Mouse (Mus musculus) embryonic facial prominence, embryonic 15.5 days (tissue): ENCODE measurements around the gene Olfr959. TPM values are rescaled to one million over a fixed set of nuclear protein-coding genes. Genes with fewer than 3 reads are reported as not detected.
A peak's percentile ranks its signal among the peaks of the same experiment; 100 is the strongest.

Source experiments
- ATAC-seq: fragments of 200-750 bp; cut with Nextera tagmentation; 2 replicates; pipeline ENCODE4 v1.8.0; 2017; ENCODE audit warnings: low read depth, moderate TSS enrichment; ENCODE audit not compliant: insufficient number of reproducible peaks, low FRiP score, low TSS enrichment
- H3K27ac ChIP-seq: fragments of 300-500 bp; sonication (generic); replicated peaks from 2 replicates; pipeline ENCODE4 v1.5.1; 2015; ENCODE audit warnings: mild to moderate bottlenecking, inconsistent platforms
- H3K27me3 ChIP-seq: fragments of 300-500 bp; sonication (generic); 2 replicates; pipeline ENCODE4 v1.6.1; 2015; ENCODE audit warnings: inconsistent platforms
- H3K36me3 ChIP-seq: fragments of 300-500 bp; sonication (generic); 2 replicates; pipeline ENCODE4 v1.6.1; 2015; ENCODE audit warnings: mild to moderate bottlenecking, inconsistent platforms
- H3K4me1 ChIP-seq: fragments of 300-500 bp; sonication (generic); 2 replicates; pipeline ENCODE4 v1.6.1; 2015; ENCODE audit warnings: inconsistent platforms
- H3K4me2 ChIP-seq: fragments of 300-500 bp; sonication (generic); replicated peaks from 2 replicates; pipeline ENCODE4 v1.6.1; 2015; ENCODE audit warnings: mild to moderate bottlenecking, inconsistent platforms
- H3K4me3 ChIP-seq: fragments of 300-500 bp; sonication (generic); replicated peaks from 2 replicates; pipeline ENCODE4 v1.5.1; 2015; ENCODE audit warnings: mild to moderate bottlenecking, inconsistent platforms
- H3K9ac ChIP-seq: fragments of 300-500 bp; sonication (generic); 2 replicates; pipeline ENCODE4 v1.6.1; 2015; ENCODE audit warnings: inconsistent platforms
- H3K9me3 ChIP-seq: fragments of 300-500 bp; sonication (generic); replicated peaks from 2 replicates; pipeline ENCODE4 v1.6.1; 2016; ENCODE audit warnings: inconsistent platforms
- WGBS: fragments of 180-500 bp; shearing (Covaris S2); methylation state at CpG from one replicate; pipeline ENCODE4 v1.1.7; 2015; 5-methylcytosine and 5-hydroxymethylcytosine counted together
- polyA plus RNA-seq: library from polyadenylated mRNA; unstranded; fragments of >200 nt; fragmentation: Nextera tagmentation; extraction: Ambion mirVana; gene quantifications from 2 replicates; pipeline ENCODE4 v1.2.1, GENCODE M21; 2015

Olfr959 gene
- polyA plus RNA-seq, result 0.14 and 0.19 TPM in 2 replicates

DNA sequence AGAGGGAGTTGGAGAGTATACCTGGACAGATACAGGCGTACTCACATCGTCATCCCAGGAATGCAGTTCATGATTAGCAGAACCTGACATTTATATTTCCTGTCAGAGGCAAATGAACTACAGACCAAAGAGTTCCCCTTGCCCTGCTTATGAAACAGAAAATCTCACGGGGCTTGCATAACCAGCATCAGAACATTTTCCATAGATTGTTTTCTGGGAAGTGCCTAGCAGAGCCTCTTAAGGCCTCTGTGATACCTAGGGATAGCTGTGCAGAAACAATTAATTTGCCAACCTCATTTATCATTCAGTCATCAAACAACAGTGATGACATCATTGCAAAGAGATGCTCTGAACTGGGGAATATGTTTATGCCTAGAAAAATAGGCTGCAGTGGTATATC lies at the start of gene Olfr959:
TSS of gene Olfr959 (minus strand) at position 101 of the 400 bp plus-strand sequence.
- H3K27me3 ChIP-seq, result no peaks in the 10 kb centered on the region
- no peak for ATAC-seq
- H3K27ac ChIP-seq, result no peak within 1 kb of the TSS
- no peaks in the 10 kb centered on the region for H3K4me1 ChIP-seq
- H3K9me3 ChIP-seq, result no peaks in the 10 kb centered on the region
- no peak within 1 kb of the TSS for H3K9ac ChIP-seq
- no peak within 1 kb of the TSS for H3K4me3 ChIP-seq
- no peaks in the 10 kb centered on the region for H3K36me3 ChIP-seq
- WGBS, result 58% methylated on average over 3 of the region's 3 CpGs
- no peak within 1 kb of the TSS for H3K4me2 ChIP-seq

- H3K27ac ChIP-seq, result no peak overlapping the region
- no peak overlapping the region for H3K9ac ChIP-seq
- H3K36me3 ChIP-seq, result no peaks in the 10 kb centered on the region
- H3K4me1 ChIP-seq, result no peaks in the 10 kb centered on the region
- H3K27me3 ChIP-seq, result no peaks in the 10 kb centered on the region
- no peak overlapping the region for H3K4me2 ChIP-seq
- ATAC-seq, result no peak
- no peaks in the 10 kb centered on the region for H3K9me3 ChIP-seq
- 75% methylated on average over 2 of the region's 2 CpGs for WGBS
- H3K4me3 ChIP-seq, result no peak overlapping the region
These were observed 49.3 kb upstream of the Olfr959 start for GRCm38 (mm10) chr9:39624711-39625110.

- no peak overlapping the region for H3K4me3 ChIP-seq
- no peaks in the 10 kb centered on the region for H3K9me3 ChIP-seq
- H3K27ac ChIP-seq, result no peak overlapping the region
- no peak overlapping the region for H3K9ac ChIP-seq
- no peaks in the 10 kb centered on the region for H3K36me3 ChIP-seq
- no peaks in the 10 kb centered on the region for H3K4me1 ChIP-seq
- 92% methylated on average over 3 of the region's 3 CpGs for WGBS
- no peaks in the 10 kb centered on the region for H3K27me3 ChIP-seq
- H3K4me2 ChIP-seq, result no peak overlapping the region
- no peak for ATAC-seq
These were observed 48.4 kb upstream of the Olfr959 start for GRCm38 (mm10) chr9:39623783-39624182.

GRCm38 (mm10) chr9:39621073-39621472 lies 45.7 kb upstream of the Olfr959 start, which contains the start of gene Olfr960:
Olfr960 (plus strand) TSS chr9:39621373.
- Histone ChIP-seq H3K4me2 (no peak within 1 kb of the TSS), H3K36me3 (no peaks in the 10 kb centered on the region), H3K27me3 (no peaks in the 10 kb centered on the region), H3K4me1 (no peaks in the 10 kb centered on the region), H3K27ac (no peak within 1 kb of the TSS), H3K9me3 (no peaks in the 10 kb centered on the region), H3K4me3 (no peak within 1 kb of the TSS), H3K9ac (no peak within 1 kb of the TSS)
- ATAC-seq, result no peak
- 60% methylated on average over 1 of the region's 1 CpGs for WGBS

GRCm38 (mm10) chr9:39611953-39612352 lies 36.6 kb upstream of the Olfr959 start:
- WGBS, result 68% methylated on average over 1 of the region's 1 CpGs
- Histone ChIP-seq H3K9ac (no peak overlapping the region), H3K9me3 (no peaks in the 10 kb centered on the region), H3K36me3 (no peaks in the 10 kb centered on the region), H3K4me1 (no peaks in the 10 kb centered on the region), H3K27me3 (no peaks in the 10 kb centered on the region), H3K4me3 (no peak overlapping the region), H3K4me2 (no peak overlapping the region), H3K27ac (no peak overlapping the region)
- ATAC-seq, result no peak

DNA sequence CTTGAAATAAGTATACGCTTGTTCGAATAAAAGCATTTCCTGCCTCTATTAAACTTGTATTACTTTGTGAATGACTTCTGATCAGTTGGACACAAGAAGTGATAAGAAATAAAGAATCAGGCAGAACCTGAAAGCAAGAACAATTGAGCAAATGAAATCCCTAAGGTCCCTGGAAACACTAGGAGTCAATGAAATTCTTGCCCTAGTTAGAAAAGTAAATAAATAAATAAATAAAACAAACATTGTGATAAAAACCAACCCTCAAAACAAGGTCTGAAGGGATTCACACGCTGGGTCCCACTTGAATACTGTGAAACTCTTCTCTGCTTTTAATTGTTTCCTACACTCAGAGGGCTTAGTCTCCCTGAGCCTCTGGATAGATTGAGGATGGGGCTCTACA lies 35.0 kb upstream of the Olfr959 start, which contains the start of gene Olfr148:
TSS of gene Olfr148 (plus strand) at position 301 of the 400 bp plus-strand sequence.
- H3K4me1 ChIP-seq, result no peaks in the 10 kb centered on the region
- no peaks in the 10 kb centered on the region for H3K36me3 ChIP-seq
- H3K27ac ChIP-seq, result no peak within 1 kb of the TSS
- H3K9ac ChIP-seq, result no peak within 1 kb of the TSS
- no peak for ATAC-seq
- H3K27me3 ChIP-seq, result no peaks in the 10 kb centered on the region
- no peak within 1 kb of the TSS for H3K4me2 ChIP-seq
- WGBS, result 72% methylated on average over 3 of the region's 3 CpGs
- no peaks in the 10 kb centered on the region for H3K9me3 ChIP-seq
- no peak within 1 kb of the TSS for H3K4me3 ChIP-seq

DNA sequence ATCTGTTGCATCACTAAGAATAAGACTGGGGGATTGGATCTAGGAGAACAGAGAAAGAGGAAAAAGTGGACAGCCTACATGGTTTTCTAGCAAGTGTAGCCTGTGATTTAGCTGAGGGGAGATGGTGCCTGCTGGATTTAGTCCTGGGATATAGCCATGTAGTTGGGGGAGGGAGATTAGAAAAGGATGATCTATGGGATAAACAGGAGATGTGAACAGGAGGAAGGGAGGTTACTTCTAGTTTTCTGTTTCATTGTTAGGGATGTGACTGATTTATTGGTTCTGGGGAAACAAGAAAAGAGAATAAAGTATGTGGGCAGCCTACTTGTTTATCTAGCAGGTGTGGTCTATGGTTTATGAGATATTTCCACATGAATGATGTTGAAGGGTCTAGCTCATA lies 33.1 kb upstream of the Olfr959 start:
- H3K36me3 ChIP-seq, result no peaks in the 10 kb centered on the region
- no peaks in the 10 kb centered on the region for H3K9me3 ChIP-seq
- no peak overlapping the region for H3K9ac ChIP-seq
- no peak overlapping the region for H3K27ac ChIP-seq
- ATAC-seq, result no peak
- 0 out of 2 replicates have a peak, but pooled peaks cover 5% of the 10 kb centered on the region for H3K4me1 ChIP-seq
- H3K4me3 ChIP-seq, result no peak overlapping the region
- no peaks in the 10 kb centered on the region for H3K27me3 ChIP-seq
- H3K4me2 ChIP-seq, result no peak overlapping the region

- Histone ChIP-seq H3K4me2 (peak within 1 kb of the TSS; percentile 68), H3K36me3 (no peaks in the 10 kb centered on the region), H3K27ac (peak within 1 kb of the TSS; percentile 85), H3K27me3 (no peaks in the 10 kb centered on the region), H3K4me3 (peak within 1 kb of the TSS; percentile 43), H3K9me3 (no peaks in the 10 kb centered on the region), H3K9ac (0 out of 2 replicates have a peak within 1 kb of the TSS, but pooled peaks have one; percentile 33), H3K4me1 (0 out of 2 replicates have a peak, but pooled peaks cover 10% of the 10 kb centered on the region)
- peak; percentile 79 for ATAC-seq
- 1% methylated on average over 8 of the region's 8 CpGs for WGBS
These were observed 28.7 kb upstream of the Olfr959 start, which contains the start of gene AW551984 for GRCm38 (mm10) chr9:39603999-39604453. AW551984 (minus strand) TSS chr9:39604403.

- Histone ChIP-seq H3K27me3 (no peaks in the 10 kb centered on the region), H3K4me2 (peak overlapping the region; percentile 68), H3K4me1 (0 out of 2 replicates have a peak, but pooled peaks cover 10% of the 10 kb centered on the region), H3K9me3 (no peaks in the 10 kb centered on the region), H3K9ac (peak overlapping the region; percentile 33; the same call in 1 of the 2 replicates), H3K27ac (peak overlapping the region; percentile 85; the same call in 1 of the 2 replicates), H3K4me3 (peak overlapping the region; percentile 43), H3K36me3 (no peaks in the 10 kb centered on the region)
- peak; percentile 74 for ATAC-seq
- WGBS, result under 1% methylated on average over 9 of the region's 9 CpGs
These were observed 28.0 kb upstream of the Olfr959 start for GRCm38 (mm10) chr9:39603333-39603845.

DNA sequence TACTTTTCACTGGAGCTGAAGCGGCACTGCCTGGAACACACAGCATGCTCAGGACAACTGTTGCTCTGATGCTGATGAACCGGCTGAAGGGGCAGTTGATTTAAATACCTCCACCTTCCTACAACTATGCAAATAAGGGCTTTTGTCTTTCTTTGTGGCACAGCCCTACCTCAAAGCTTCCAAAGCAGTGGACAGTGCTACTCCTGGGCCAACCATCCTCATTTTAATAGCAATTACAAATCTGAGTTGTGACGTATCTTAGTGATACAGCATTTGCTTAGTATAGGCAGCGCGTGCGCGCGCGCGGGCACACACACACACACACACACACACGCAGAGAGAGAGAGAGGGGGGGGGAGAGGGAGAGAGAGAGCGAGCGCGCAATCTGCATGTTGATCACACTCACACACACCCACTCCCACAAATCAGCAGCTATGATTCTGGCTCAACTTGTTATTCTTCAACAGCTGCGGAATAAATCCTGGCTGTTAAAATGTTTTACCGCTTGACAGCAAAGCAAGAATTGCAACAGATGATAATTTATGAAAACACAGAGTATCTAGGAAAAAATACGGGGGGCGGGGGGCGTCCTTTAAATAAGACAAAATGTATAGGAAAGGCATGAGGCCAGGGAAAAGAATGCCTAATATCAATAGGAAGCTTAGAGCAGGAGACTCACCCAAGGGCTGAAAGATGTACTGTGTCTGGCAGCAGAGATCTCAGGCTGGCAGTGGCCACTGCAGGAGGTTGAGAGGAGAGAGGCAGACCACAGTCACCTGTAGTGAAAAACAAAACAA lies 27.4 kb upstream of the Olfr959 start:
- H3K9me3 ChIP-seq, result no peaks in the 10 kb centered on the region
- peak; percentile 63; the same call in 1 of the 2 replicates for ATAC-seq
- H3K27ac ChIP-seq, result peak overlapping the region; percentile 85; the same call in 1 of the 2 replicates
- H3K36me3 ChIP-seq, result no peaks in the 10 kb centered on the region
- H3K9ac ChIP-seq, result peak overlapping the region; percentile 33; the same call in 1 of the 2 replicates
- H3K4me1 ChIP-seq, result 0 out of 2 replicates have a peak, but pooled peaks cover 10% of the 10 kb centered on the region
- WGBS, result under 1% methylated on average over 19 of the region's 19 CpGs
- peak overlapping the region; percentile 68 for H3K4me2 ChIP-seq
- no peaks in the 10 kb centered on the region for H3K27me3 ChIP-seq
- H3K4me3 ChIP-seq, result peak overlapping the region; percentile 43

- Histone ChIP-seq H3K27me3 (no peaks in the 10 kb centered on the region), H3K9me3 (no peaks in the 10 kb centered on the region), H3K4me3 (no peak overlapping the region), H3K4me1 (no peaks in the 10 kb centered on the region), H3K27ac (no peak overlapping the region), H3K4me2 (no peak overlapping the region), H3K36me3 (no peaks in the 10 kb centered on the region), H3K9ac (no peak overlapping the region)
- 78% methylated on average over 5 of the region's 5 CpGs for WGBS
- ATAC-seq, result no peak
These were observed 1.7 kb upstream of the Olfr959 start for GRCm38 (mm10) chr9:39577050-39577449.
